Mouse (Mus musculus) liver, embryonic 11.5 days (tissue): ENCODE data around the gene Gm28710. TPM values are rescaled to one million over a fixed set of nuclear protein-coding genes. Genes with fewer than 3 reads are reported as not detected.

ENCODE experiments used
- ATAC-seq: fragments of 200-750 bp; cut with Nextera tagmentation; replicated peaks from 2 replicates; pipeline ENCODE4 v1.8.0; 2017; ENCODE audit warnings: moderate number of reproducible peaks, mild to moderate bottlenecking, moderate TSS enrichment, moderate library complexity; ENCODE audit not compliant: low FRiP score
- DNase-seq: peaks from one replicate; pipeline ENCODE4 v3.0.0-alpha.2; 2017; ENCODE audit warnings: low spot score
- H3K27ac ChIP-seq: fragments of 300-500 bp; sonication (generic); 2 replicates; pipeline ENCODE4 v1.5.1; 2014; ENCODE audit warnings: mild to moderate bottlenecking, low read depth, low read length, control low read depth
- H3K27me3 ChIP-seq: fragments of 300-500 bp; sonication (generic); replicated peaks from 2 replicates; pipeline ENCODE4 v1.6.1; 2014; ENCODE audit warnings: low read length, mixed read lengths; ENCODE audit not compliant: control insufficient read depth, insufficient read depth
- H3K36me3 ChIP-seq: fragments of 300-500 bp; sonication (generic); 2 replicates; pipeline ENCODE4 v1.6.1; 2014; ENCODE audit warnings: mild to moderate bottlenecking, low read length, moderate library complexity, mixed read lengths; ENCODE audit not compliant: control insufficient read depth, insufficient read depth
- H3K4me1 ChIP-seq: fragments of 300-500 bp; sonication (generic); replicated peaks from 2 replicates; pipeline ENCODE4 v1.6.1; 2014; ENCODE audit warnings: low read length, mixed read lengths; ENCODE audit not compliant: control insufficient read depth, insufficient read depth
- H3K4me2 ChIP-seq: fragments of 300-500 bp; sonication (generic); 2 replicates; pipeline ENCODE4 v1.6.1; 2014; ENCODE audit warnings: mild to moderate bottlenecking, control low read depth, moderate library complexity
- H3K4me3 ChIP-seq: fragments of 300-500 bp; sonication (generic); 2 replicates; pipeline ENCODE4 v1.5.1; 2014; ENCODE audit warnings: low read depth, low read length, control low read depth
- H3K9ac ChIP-seq: fragments of 300-500 bp; sonication (generic); 2 replicates; pipeline ENCODE4 v1.6.1; 2014; ENCODE audit warnings: low read depth, low read length, control low read depth
- H3K9me3 ChIP-seq: fragments of 300-500 bp; sonication (generic); 2 replicates; pipeline ENCODE4 v1.6.1; 2016; ENCODE audit warnings: low read length, inconsistent platforms, mixed read lengths; ENCODE audit not compliant: control insufficient read depth
- WGBS: fragments of 180-500 bp; shearing (Covaris S2); extraction: QIAGEN DNeasy Blood & Tissue Kit; methylation state at CpG from one replicate; pipeline ENCODE4 v1.1.7; 2014; 5-methylcytosine and 5-hydroxymethylcytosine counted together
- polyA plus RNA-seq: library from polyadenylated mRNA; unstranded; fragments of >200 nt; fragmentation: Nextera tagmentation; extraction: Ambion mirVana; gene quantifications from 2 replicates; pipeline ENCODE4 v1.2.1, GENCODE M21; 2014

The Gm28710 gene
- polyA plus RNA-seq, 1 experiment from 2014 or later = not detected

DNA sequence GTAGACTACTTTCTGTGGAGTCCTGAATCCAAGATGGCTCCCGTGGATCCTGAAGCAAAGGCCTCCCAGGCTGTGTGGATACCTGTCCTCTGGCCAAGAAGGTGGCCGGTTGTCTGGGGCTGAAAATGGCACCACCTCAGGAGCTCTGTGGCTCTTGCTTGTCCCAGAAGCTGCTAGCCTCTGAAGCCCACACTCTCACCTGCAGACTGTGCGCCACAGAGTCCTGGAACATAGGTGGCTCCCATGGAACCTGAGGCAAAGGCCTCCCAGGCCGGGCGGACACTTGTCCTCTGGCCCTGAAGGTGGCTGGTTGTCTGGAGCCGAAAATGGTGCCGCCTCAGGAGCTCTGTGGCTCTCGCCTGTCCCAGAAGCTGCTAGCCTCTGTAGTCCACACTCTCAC, 128.2 kb downstream of the Gm28710 start:
- Histone ChIP-seq H3K27ac (no peak overlapping the region), H3K9me3 (no peaks in the 10 kb centered on the region), H3K36me3 (no peaks in the 10 kb centered on the region), H3K9ac (no peak overlapping the region), H3K4me3 (no peak overlapping the region), H3K4me1 (no peaks in the 10 kb centered on the region), H3K4me2 (no peak overlapping the region), H3K27me3 (no peaks in the 10 kb centered on the region)
- 86% methylated on average over 8 of the region's 8 CpGs for WGBS
- DNase-seq = no peak
- no peak for ATAC-seq

DNA sequence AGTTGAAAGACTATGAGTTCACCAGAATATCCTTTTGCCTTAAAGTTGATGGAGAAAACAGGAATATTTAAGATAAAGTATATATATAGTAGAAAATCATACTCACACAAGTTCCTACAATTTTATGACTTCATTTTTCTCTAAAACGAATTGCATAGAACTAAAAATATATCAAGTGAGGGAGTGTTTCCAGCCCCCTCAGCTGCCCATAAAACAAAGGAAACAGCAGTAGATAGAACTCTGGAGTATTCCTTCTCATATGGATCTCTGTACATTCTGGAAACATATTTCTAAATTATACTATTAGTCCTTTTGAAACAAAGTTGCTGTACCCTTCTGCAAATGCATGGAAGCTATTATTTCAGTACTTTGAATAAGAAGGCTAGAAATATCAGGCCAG, 130.9 kb downstream of the Gm28710 start:
- no peak overlapping the region for H3K27ac ChIP-seq
- no peak overlapping the region for H3K4me3 ChIP-seq
- ATAC-seq (no peak), DNase-seq (no peak)
- no peaks in the 10 kb centered on the region for H3K27me3 ChIP-seq
- H3K4me2 ChIP-seq = no peak overlapping the region
- WGBS = 54% methylated on average over 1 of the region's 1 CpGs
- no peaks in the 10 kb centered on the region for H3K36me3 ChIP-seq
- H3K9ac ChIP-seq = no peak overlapping the region
- H3K9me3 ChIP-seq = no peaks in the 10 kb centered on the region
- no peaks in the 10 kb centered on the region for H3K4me1 ChIP-seq

Other genes starting within 250 kb of the Gm28710 start
- 8.0 and 10.8 TPM in 2 replicates for gene Hgf, start 238.3 kb upstream of the Gm28710 start, polyA plus RNA-seq